Mouse (Mus musculus) hindbrain, embryonic 12.5 days (tissue): ENCODE measurements around the gene Map3k13. TPM values are rescaled to one million over a fixed set of nuclear protein-coding genes. Genes with fewer than 3 reads are reported as not detected.

ENCODE experiments used
- ATAC-seq: fragments of 200-750 bp; cut with Nextera tagmentation; 2 replicates; pipeline ENCODE4 v1.8.0; 2017; ENCODE audit warnings: moderate TSS enrichment; ENCODE audit not compliant: low FRiP score
- H3K27ac ChIP-seq: fragments of 300-500 bp; sonication (generic); 2 replicates; pipeline ENCODE4 v1.5.1; 2016; ENCODE audit warnings: mild to moderate bottlenecking
- H3K27me3 ChIP-seq: fragments of 300-500 bp; sonication (generic); 2 replicates; pipeline ENCODE4 v1.6.1; 2016; ENCODE audit warnings: mild to moderate bottlenecking
- H3K36me3 ChIP-seq: fragments of 300-500 bp; sonication (generic); 2 replicates; pipeline ENCODE4 v1.6.1; 2016; ENCODE audit warnings: mild to moderate bottlenecking
- H3K4me1 ChIP-seq: fragments of 300-500 bp; sonication (generic); 2 replicates; pipeline ENCODE4 v1.6.1; 2016
- H3K4me2 ChIP-seq: fragments of 300-500 bp; sonication (generic); replicated peaks from 2 replicates; pipeline ENCODE4 v1.6.1; 2016; ENCODE audit warnings: mild to moderate bottlenecking
- H3K4me3 ChIP-seq: fragments of 300-500 bp; sonication (generic); 2 replicates; pipeline ENCODE4 v1.5.1; 2016; ENCODE audit warnings: mild to moderate bottlenecking
- H3K9ac ChIP-seq: fragments of 300-500 bp; sonication (generic); 2 replicates; pipeline ENCODE4 v1.6.1; 2016; ENCODE audit warnings: mild to moderate bottlenecking, moderate library complexity
- H3K9me3 ChIP-seq: fragments of 300-500 bp; sonication (generic); replicated peaks from 2 replicates; pipeline ENCODE4 v1.6.1; 2016; ENCODE audit warnings: mild to moderate bottlenecking
- WGBS: fragments of 180-500 bp; shearing (Covaris S2); methylation state at CpG from one replicate; pipeline ENCODE4 v1.1.7; 2016; 5-methylcytosine and 5-hydroxymethylcytosine counted together
- polyA plus RNA-seq: library from polyadenylated mRNA; unstranded; fragments of >200 nt; fragmentation: Nextera tagmentation; extraction: Ambion mirVana; gene quantifications from 2 replicates; pipeline ENCODE4 v1.2.1, GENCODE M21; 2016

Gene Map3k13
- polyA plus RNA-seq, 1 experiment from 2014 or later = 7.8 TPM

GRCm38 (mm10) chr16:21834866-21835583, 40.9 kb downstream of the Map3k13 start:
- 88% methylated on average over 8 of the region's 8 CpGs for WGBS
- Histone ChIP-seq H3K4me3 (no peak overlapping the region), H3K4me2 (no peak overlapping the region), H3K27me3 (no peaks in the 10 kb centered on the region), H3K36me3 (no peaks in the 10 kb centered on the region), H3K9me3 (no peaks in the 10 kb centered on the region), H3K27ac (no peak overlapping the region), H3K9ac (no peak overlapping the region), H3K4me1 (no peaks in the 10 kb centered on the region)
- ATAC-seq = no peak

GRCm38 (mm10) chr16:21835584-21835931, 41.4 kb downstream of the Map3k13 start:
- WGBS = 57% methylated on average over 7 of the region's 7 CpGs
- no peak for ATAC-seq

GRCm38 (mm10) chr16:21836311-21837072, 42.3 kb downstream of the Map3k13 start:
- no peak for ATAC-seq

More at GRCm38 (mm10) chr16:21835584-21835931, 41.4 kb downstream of the Map3k13 start:
- H3K9ac ChIP-seq = no peak overlapping the region
- H3K9me3 ChIP-seq = no peaks in the 10 kb centered on the region
- H3K4me1 ChIP-seq = no peaks in the 10 kb centered on the region
- H3K27ac ChIP-seq = no peak overlapping the region
- no peak overlapping the region for H3K4me2 ChIP-seq
- no peaks in the 10 kb centered on the region for H3K36me3 ChIP-seq
- H3K4me3 ChIP-seq = no peak overlapping the region
- H3K27me3 ChIP-seq = no peaks in the 10 kb centered on the region

GRCm38 (mm10) chr16:21837694-21838093, 43.5 kb downstream of the Map3k13 start:
- no peaks in the 10 kb centered on the region for H3K9me3 ChIP-seq
- no peak overlapping the region for H3K9ac ChIP-seq
- H3K4me2 ChIP-seq = no peak overlapping the region
- no peak overlapping the region for H3K27ac ChIP-seq
- no peaks in the 10 kb centered on the region for H3K36me3 ChIP-seq
- no peaks in the 10 kb centered on the region for H3K27me3 ChIP-seq
- ATAC-seq = no peak
- H3K4me1 ChIP-seq = no peaks in the 10 kb centered on the region
- no peak overlapping the region for H3K4me3 ChIP-seq
- WGBS = 87% methylated on average over 6 of the region's 6 CpGs

More at GRCm38 (mm10) chr16:21836311-21837072, 42.3 kb downstream of the Map3k13 start:
- Histone ChIP-seq H3K27ac (no peak overlapping the region), H3K4me2 (no peak overlapping the region), H3K9me3 (no peaks in the 10 kb centered on the region), H3K27me3 (no peaks in the 10 kb centered on the region), H3K4me3 (no peak overlapping the region), H3K4me1 (no peaks in the 10 kb centered on the region), H3K9ac (no peak overlapping the region), H3K36me3 (no peaks in the 10 kb centered on the region)
- WGBS = 63% methylated on average over 7 of the region's 7 CpGs

GRCm38 (mm10) chr16:21845800-21846671, 51.9 kb downstream of the Map3k13 start:
- H3K4me2 ChIP-seq = peak overlapping the region; percentile 59
- H3K36me3 ChIP-seq = no peaks in the 10 kb centered on the region
- peak overlapping the region; percentile 72 for H3K9ac ChIP-seq
- peak; percentile 100 for ATAC-seq
- no peaks in the 10 kb centered on the region for H3K9me3 ChIP-seq
- WGBS = 2% methylated on average over 16 of the region's 16 CpGs
- peaks cover 14% of the 10 kb centered on the region; the same call in 1 of the 2 replicates for H3K4me1 ChIP-seq
- H3K4me3 ChIP-seq = peak overlapping the region; percentile 53
- H3K27me3 ChIP-seq = no peaks in the 10 kb centered on the region
- H3K27ac ChIP-seq = peak overlapping the region; percentile 93

GRCm38 (mm10) chr16:21848444-21848843, 54.3 kb downstream of the Map3k13 start:
- H3K9me3 ChIP-seq = no peaks in the 10 kb centered on the region
- no peak overlapping the region for H3K4me3 ChIP-seq
- H3K27ac ChIP-seq = no peak overlapping the region
- no peaks in the 10 kb centered on the region for H3K27me3 ChIP-seq
- H3K4me1 ChIP-seq = peaks cover 27% of the 10 kb centered on the region
- ATAC-seq = no peak
- H3K4me2 ChIP-seq = no peak overlapping the region; the same call in 1 of the 2 replicates
- H3K36me3 ChIP-seq = no peaks in the 10 kb centered on the region
- H3K9ac ChIP-seq = no peak overlapping the region
- WGBS = 51% methylated on average over 3 of the region's 3 CpGs

- Histone ChIP-seq H3K27ac (no peak overlapping the region), H3K4me1 (peaks cover 31% of the 10 kb centered on the region), H3K4me2 (no peak overlapping the region), H3K27me3 (no peaks in the 10 kb centered on the region), H3K4me3 (no peak overlapping the region), H3K36me3 (no peaks in the 10 kb centered on the region), H3K9me3 (no peaks in the 10 kb centered on the region), H3K9ac (no peak overlapping the region)
- ATAC-seq = no peak
- 90% methylated on average over 4 of the region's 4 CpGs for WGBS
Measured at GRCm38 (mm10) chr16:21848847-21849246, 54.7 kb downstream of the Map3k13 start.

- ATAC-seq = no peak
- 0 out of 2 replicates have a peak overlapping the region, but pooled peaks have one; percentile 29 for H3K4me2 ChIP-seq
- H3K27ac ChIP-seq = peak overlapping the region; percentile 90
- H3K4me1 ChIP-seq = peaks cover 56% of the 10 kb centered on the region
- WGBS = 88% methylated on average over 7 of the region's 7 CpGs
- H3K4me3 ChIP-seq = no peak overlapping the region
- no peaks in the 10 kb centered on the region for H3K9me3 ChIP-seq
- H3K9ac ChIP-seq = no peak overlapping the region
- no peaks in the 10 kb centered on the region for H3K27me3 ChIP-seq
- no peaks in the 10 kb centered on the region for H3K36me3 ChIP-seq
Measured at GRCm38 (mm10) chr16:21852374-21852773, 58.2 kb downstream of the Map3k13 start.

- Histone ChIP-seq H3K27me3 (no peaks in the 10 kb centered on the region), H3K4me1 (peaks cover 64% of the 10 kb centered on the region), H3K27ac (peak overlapping the region; percentile 90), H3K4me2 (peak overlapping the region; percentile 29), H3K9me3 (no peaks in the 10 kb centered on the region), H3K36me3 (no peaks in the 10 kb centered on the region), H3K9ac (no peak overlapping the region), H3K4me3 (no peak overlapping the region)
- ATAC-seq = peak; percentile 77
- 59% methylated on average over 7 of the region's 7 CpGs for WGBS
Measured at GRCm38 (mm10) chr16:21853446-21853941, 59.3 kb downstream of the Map3k13 start.

- H3K9me3 ChIP-seq = no peaks in the 10 kb centered on the region
- no peaks in the 10 kb centered on the region for H3K27me3 ChIP-seq
- no peak overlapping the region for H3K9ac ChIP-seq
- WGBS = 82% methylated on average over 5 of the region's 5 CpGs
- H3K4me3 ChIP-seq = no peak overlapping the region
- peaks cover 73% of the 10 kb centered on the region for H3K4me1 ChIP-seq
- peak overlapping the region; percentile 90; the same call in 1 of the 2 replicates for H3K27ac ChIP-seq
- H3K36me3 ChIP-seq = no peaks in the 10 kb centered on the region
- no peak overlapping the region for H3K4me2 ChIP-seq
- ATAC-seq = no peak
Measured at GRCm38 (mm10) chr16:21854589-21855284, 60.6 kb downstream of the Map3k13 start.

- no peak overlapping the region for H3K9ac ChIP-seq
- no peak for ATAC-seq
- H3K4me3 ChIP-seq = no peak overlapping the region
- no peak overlapping the region for H3K4me2 ChIP-seq
- H3K27ac ChIP-seq = no peak overlapping the region
- 80% methylated on average over 5 of the region's 5 CpGs for WGBS
- no peaks in the 10 kb centered on the region for H3K36me3 ChIP-seq
- peaks cover 65% of the 10 kb centered on the region for H3K4me1 ChIP-seq
- no peaks in the 10 kb centered on the region for H3K27me3 ChIP-seq
- H3K9me3 ChIP-seq = no peaks in the 10 kb centered on the region
Measured at GRCm38 (mm10) chr16:21856134-21856533, 62.0 kb downstream of the Map3k13 start.
